Mouse (Mus musculus): ENCODE data around the gene Colgalt2.
"Not testable (repeated sequence)": the region's sequence is repeated elsewhere in the genome, so short reads cannot be mapped to it uniquely, and the experiment has no call there.

Gene Colgalt2

DNA sequence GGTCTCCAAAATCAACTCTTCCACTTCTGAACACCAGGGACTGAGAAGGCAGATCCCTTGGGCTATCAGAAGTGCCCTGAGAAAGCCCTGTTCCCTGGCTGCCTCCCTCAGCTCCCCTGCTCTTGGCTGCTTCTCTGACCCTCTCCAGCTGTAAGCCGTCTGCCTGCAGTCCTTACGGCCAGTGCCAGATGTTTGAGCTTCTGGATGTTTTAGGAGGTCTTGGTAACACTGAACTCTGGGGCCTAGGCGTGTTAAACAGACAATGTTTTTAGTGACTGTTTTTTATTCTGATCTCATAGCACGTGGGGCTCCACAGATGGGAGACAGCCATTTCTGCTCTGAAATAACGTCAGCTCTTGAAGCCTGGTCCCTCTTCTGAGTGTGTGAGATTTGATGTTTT lies 18.0 kb downstream of the Colgalt2 start:
- no peak for DNase-seq

- no peak for DNase-seq
These were observed 22.7 kb downstream of the Colgalt2 start for GRCm38 (mm10) chr1:152422295-152422694.

- no peak for DNase-seq
These were observed 23.4 kb downstream of the Colgalt2 start for GRCm38 (mm10) chr1:152423052-152423451.

- no peak for DNase-seq
These were observed 28.4 kb downstream of the Colgalt2 start for GRCm38 (mm10) chr1:152427912-152428581.

- no peak for DNase-seq
These were observed 30.2 kb downstream of the Colgalt2 start for GRCm38 (mm10) chr1:152429805-152430204.

GRCm38 (mm10) chr1:152434166-152434565 lies 34.5 kb downstream of the Colgalt2 start:
- DNase-seq: peak; percentile 7

GRCm38 (mm10) chr1:152437518-152437917 lies 37.9 kb downstream of the Colgalt2 start:
- not testable (repeated sequence) for DNase-seq

DNA sequence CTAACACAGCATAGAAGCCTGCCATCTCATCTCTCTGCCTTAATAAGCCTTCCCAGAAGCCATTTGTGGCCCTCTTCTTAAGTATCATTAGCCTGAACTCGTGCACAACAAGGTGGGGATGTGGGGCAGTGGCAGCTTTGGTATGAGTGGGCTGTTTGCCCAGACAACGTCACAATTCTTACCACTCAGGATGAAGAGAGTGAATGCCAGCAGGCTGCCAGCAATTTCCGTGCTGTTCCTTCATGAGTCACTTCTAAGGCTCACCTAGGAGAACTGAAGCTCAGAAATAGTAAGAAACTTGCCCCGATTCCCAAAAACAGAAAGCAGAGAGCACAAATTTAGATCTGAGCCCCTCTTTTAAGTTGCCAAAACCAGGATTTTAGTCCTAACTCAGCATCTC lies 39.8 kb downstream of the Colgalt2 start:
- no peak for DNase-seq

- no peak for DNase-seq
These were observed 40.2 kb downstream of the Colgalt2 start for GRCm38 (mm10) chr1:152439874-152440273.

DNA sequence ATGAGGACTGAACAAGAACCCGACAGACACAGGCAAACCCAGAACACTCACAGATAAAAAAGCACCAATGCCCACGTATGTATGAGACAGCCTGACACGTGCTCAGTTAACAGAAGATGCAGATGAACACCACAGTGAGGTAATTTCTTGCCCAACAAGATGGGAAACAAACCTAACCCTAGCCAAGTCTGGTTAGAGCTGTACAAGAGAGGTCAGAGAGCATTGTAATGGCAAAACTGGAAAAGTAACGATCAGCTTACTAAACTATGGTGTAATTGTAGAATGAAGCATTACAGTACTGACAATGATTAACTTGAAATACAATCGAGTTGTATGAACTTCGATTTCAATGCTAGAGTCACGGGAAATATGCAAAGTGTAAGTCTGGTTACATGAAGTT lies 45.0 kb downstream of the Colgalt2 start:
- no peak for DNase-seq

GRCm38 (mm10) chr1:152445925-152446324 lies 46.3 kb downstream of the Colgalt2 start:
- DNase-seq: no peak

GRCm38 (mm10) chr1:152454536-152454935 lies 54.9 kb downstream of the Colgalt2 start:
- DNase-seq: no peak

GRCm38 (mm10) chr1:152455275-152456243 lies 55.9 kb downstream of the Colgalt2 start:
- DNase-seq: no peak

DNA sequence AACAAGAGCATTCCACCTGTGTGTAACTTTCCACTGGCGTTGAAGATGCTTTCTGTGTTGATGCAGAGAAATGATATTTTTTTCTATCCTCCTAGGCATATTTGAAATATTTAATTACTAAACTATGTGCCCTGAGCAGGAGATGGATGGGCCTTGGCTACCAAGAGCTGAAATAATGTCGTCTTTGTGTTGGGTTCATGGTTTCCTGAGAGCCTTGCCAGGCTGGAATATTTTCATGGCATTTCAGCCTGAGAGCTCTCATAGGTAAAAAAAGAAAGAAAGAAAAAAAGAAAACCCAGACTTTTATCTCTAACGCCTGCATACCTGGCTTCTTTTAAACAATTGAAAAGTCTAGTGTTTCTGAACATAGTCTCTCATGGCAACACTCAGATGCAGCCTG lies 56.6 kb downstream of the Colgalt2 start:
- DNase-seq: no peak

- no peak for DNase-seq
These were observed 58.0 kb downstream of the Colgalt2 start for GRCm38 (mm10) chr1:152457596-152457995.

DNA sequence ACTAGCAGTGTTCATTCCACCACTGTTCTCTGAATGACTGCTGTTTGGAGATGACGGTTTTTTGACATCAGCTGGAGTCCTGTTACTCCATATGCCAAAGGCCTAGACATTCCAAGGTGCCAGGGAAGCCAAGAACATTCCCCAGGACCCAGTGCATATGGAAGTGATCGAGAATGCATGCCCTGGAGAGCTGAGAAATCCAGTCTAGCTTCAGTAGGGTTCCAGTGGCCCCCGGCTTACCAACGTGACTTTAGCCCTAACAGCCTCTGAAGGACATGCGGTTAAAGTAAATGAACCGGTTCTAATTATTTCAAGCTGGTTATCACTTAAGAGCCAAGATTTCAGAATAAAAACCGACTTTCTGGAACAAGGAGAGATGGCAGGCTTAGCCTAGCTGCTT lies 59.4 kb downstream of the Colgalt2 start:
- no peak for DNase-seq

DNA sequence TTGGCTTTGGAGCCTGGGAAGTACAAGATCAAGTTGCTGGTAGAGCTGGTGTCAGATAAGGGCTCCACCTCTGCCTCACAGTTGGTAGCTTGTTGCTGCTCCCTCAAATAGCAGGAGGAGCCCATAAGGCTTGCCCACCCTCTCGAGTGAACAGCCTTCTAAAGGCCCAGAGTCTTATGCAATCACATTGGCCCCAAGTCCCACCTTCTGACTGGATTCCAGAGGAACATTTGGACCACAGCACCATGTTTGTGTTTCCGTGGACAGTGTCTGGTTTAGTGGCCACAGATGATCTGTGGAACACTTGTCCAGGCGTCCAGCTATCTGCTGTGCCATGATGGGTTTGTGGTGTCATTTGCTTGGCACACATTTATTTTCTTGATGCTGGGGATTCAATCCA lies 61.3 kb downstream of the Colgalt2 start:
- no peak for DNase-seq

- DNase-seq: no peak
These were observed 62.2 kb downstream of the Colgalt2 start for GRCm38 (mm10) chr1:152461814-152462213.

DNA sequence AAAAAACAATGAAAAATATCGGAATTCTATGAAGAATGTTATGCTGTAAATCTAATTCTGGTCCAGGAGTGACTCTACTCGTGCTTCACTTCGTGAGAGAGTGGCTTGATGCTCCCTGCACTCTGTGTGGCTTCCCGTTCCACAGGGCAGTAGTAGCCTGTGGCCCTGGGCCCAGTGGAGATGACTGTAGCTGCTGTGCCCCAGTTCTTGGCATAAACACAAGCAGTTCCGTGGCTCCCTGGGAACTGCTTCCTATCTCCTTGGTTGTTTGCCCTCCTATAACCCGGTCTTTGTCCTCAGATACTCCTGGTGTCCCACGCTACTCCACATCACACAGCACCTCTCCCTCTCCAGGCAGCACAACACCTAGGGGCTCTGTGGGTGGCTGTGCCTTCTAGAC lies 62.7 kb downstream of the Colgalt2 start:
- DNase-seq: no peak

DNA sequence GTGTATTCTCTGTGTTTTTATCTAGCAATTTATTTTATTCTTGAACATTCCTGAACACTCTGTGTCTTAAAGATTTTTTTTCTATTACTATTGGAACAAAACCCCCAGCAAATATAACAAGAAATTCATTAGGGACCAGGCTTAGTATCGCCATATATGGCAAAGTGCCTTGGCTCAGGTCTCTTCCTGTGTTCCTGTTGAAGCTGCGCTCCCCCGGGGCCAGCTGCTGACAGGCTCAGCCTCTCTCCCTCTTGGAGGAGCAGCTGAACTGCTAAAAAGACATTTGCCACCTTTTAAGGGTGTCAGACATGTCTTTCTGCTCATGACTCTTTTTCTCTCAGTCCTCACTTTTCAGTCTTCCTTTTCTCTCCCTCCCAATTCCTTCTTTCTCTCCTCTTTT lies 66.7 kb downstream of the Colgalt2 start:
- no peak for DNase-seq

- DNase-seq: no peak
These were observed 68.8 kb downstream of the Colgalt2 start for GRCm38 (mm10) chr1:152468443-152468842.

- no peak for DNase-seq
These were observed 76.5 kb downstream of the Colgalt2 start for GRCm38 (mm10) chr1:152476126-152476525.

GRCm38 (mm10) chr1:152490842-152491241 lies 91.2 kb downstream of the Colgalt2 start:
- no peak for DNase-seq

- no peak for DNase-seq
These were observed 92.6 kb downstream of the Colgalt2 start for GRCm38 (mm10) chr1:152492258-152492657.

All from liver (tissue).